In the genomic region with DNA sequence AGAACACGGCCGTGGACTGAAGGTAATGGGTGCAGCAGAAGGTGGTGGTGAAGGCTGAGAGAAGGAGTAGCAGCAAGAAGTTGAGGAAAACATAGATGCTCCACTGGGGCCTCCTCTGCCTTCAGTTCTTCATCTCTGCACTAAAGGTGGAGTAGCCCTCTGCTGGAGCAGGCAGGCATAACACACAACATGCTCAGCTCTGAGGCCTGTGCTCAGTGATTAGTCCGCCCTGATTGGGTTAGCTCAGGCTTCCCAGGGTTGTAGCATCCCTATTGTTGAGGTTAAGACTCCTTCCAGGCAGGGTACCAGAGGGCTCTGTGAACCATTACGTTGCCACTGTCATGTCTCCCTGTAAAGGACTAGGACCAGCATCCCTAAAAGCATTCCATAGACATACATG, we compare ENCODE assay signal across 8 mouse cellular contexts. TPM values are rescaled to one million over a fixed set of nuclear protein-coding genes. Genes with fewer than 3 reads are reported as not detected.
DNase-seq lines count a peak whose midpoint lies in the region; ATAC-seq and TF ChIP-seq lines count a peak whose summit lies in the region.

No protein-coding gene starts in this region.

- no peak for TF ChIP-seq POLR2A in limb, embryonic 14.5 days (IDR thresholded peaks at IDR 0.05; ENCODE audit: borderline replicate concordance, extremely low read depth, insufficient read depth, insufficient read length)

- no peaks in the 10 kb centered on the region for H3K4me1 ChIP-seq in embryonic facial prominence, embryonic 11.5 days (ENCODE audit: control insufficient read depth, insufficient read depth, low read length)
- H3K4me1 ChIP-seq in intestine, embryonic 15.5 days (replicated peaks), result peaks cover 4% of the 10 kb centered on the region; the same call in 1 of the 2 replicates
- peaks cover 9% of the 10 kb centered on the region; the same call in 1 of the 2 replicates for H3K4me1 ChIP-seq in limb, embryonic 14.5 days (ENCODE audit: control insufficient read depth, insufficient read depth, low read length)

- H3K9me3 ChIP-seq in embryonic facial prominence, embryonic 11.5 days (replicated peaks; ENCODE audit: control insufficient read depth, low read length), result no peaks in the 10 kb centered on the region
- H3K9me3 ChIP-seq in intestine, embryonic 15.5 days, result no peaks in the 10 kb centered on the region
- H3K9me3 ChIP-seq in limb, embryonic 14.5 days (ENCODE audit: control insufficient read depth, low read length), result no peaks in the 10 kb centered on the region

- H3K9ac ChIP-seq in embryonic facial prominence, embryonic 11.5 days (replicated peaks; ENCODE audit: low read length), result no peak overlapping the region
- H3K9ac ChIP-seq in intestine, embryonic 15.5 days, result no peak overlapping the region
- no peak overlapping the region for H3K9ac ChIP-seq in limb, embryonic 14.5 days (ENCODE audit: low read depth, low read length, severe bottlenecking)

- no peak overlapping the region for H3K4me2 ChIP-seq in embryonic facial prominence, embryonic 11.5 days (ENCODE audit: low read depth, low read length)
- no peak overlapping the region for H3K4me2 ChIP-seq in intestine, embryonic 15.5 days (replicated peaks)
- H3K4me2 ChIP-seq in limb, embryonic 14.5 days (replicated peaks; ENCODE audit: low read depth, low read length, severe bottlenecking), result no peak overlapping the region

- 50% methylated on average over 4 of the region's 4 CpGs for WGBS in embryonic facial prominence, embryonic 11.5 days
- WGBS in intestine, embryonic 15.5 days, result 43% methylated on average over 4 of the region's 4 CpGs
- WGBS in limb, embryonic 14.5 days, result 48% methylated on average over 4 of the region's 4 CpGs

- H3K27me3 ChIP-seq in embryonic facial prominence, embryonic 11.5 days (ENCODE audit: control insufficient read depth, insufficient read depth, low read length), result no peaks in the 10 kb centered on the region
- H3K27me3 ChIP-seq in intestine, embryonic 15.5 days (replicated peaks), result no peaks in the 10 kb centered on the region
- no peaks in the 10 kb centered on the region for H3K27me3 ChIP-seq in limb, embryonic 14.5 days (ENCODE audit: control insufficient read depth, insufficient read depth, low read length)

- DNase-seq in heart, postnatal 10 days, result peak; percentile 66 to 75
- no peak for DNase-seq in heart, postnatal 25 days (ENCODE audit: low spot score)
- peak; percentile 29 for DNase-seq in MN1 (ENCODE audit: low spot score)
- peak; percentile 71 for DNase-seq in embryonic facial prominence, embryonic 11.5 days (ENCODE audit: low spot score)
- DNase-seq in limb, embryonic 14.5 days (ENCODE audit: low spot score), result peak; percentile 35
- DNase-seq in naive thymus-derived CD4-positive, alpha-beta T cell, adult 2 months (ENCODE audit: low read depth), result peak; percentile 72
- peak; percentile 56 for DNase-seq in thymus, postnatal 0 days (ENCODE audit: low spot score)

- peak; percentile 45; the same call in 1 of the 2 replicates for ATAC-seq in embryonic facial prominence, embryonic 11.5 days (replicated peaks; ENCODE audit: insufficient number of reproducible peaks, low FRiP score, low TSS enrichment, low read depth)
- peak; percentile 60; the same call in 1 of the 2 replicates for ATAC-seq in intestine, embryonic 15.5 days
- ATAC-seq in limb, embryonic 14.5 days (ENCODE audit: low FRiP score, low read depth), result no peak

- no peak overlapping the region for H3K27ac ChIP-seq in embryonic facial prominence, embryonic 11.5 days (replicated peaks; ENCODE audit: low read depth, low read length)
- no peak overlapping the region for H3K27ac ChIP-seq in intestine, embryonic 15.5 days
- H3K27ac ChIP-seq in limb, embryonic 14.5 days (replicated peaks; ENCODE audit: low read depth, low read length), result no peak overlapping the region

- no peak overlapping the region for H3K4me3 ChIP-seq in embryonic facial prominence, embryonic 11.5 days (ENCODE audit: low read depth, low read length)
- H3K4me3 ChIP-seq in intestine, embryonic 15.5 days (replicated peaks), result no peak overlapping the region
- H3K4me3 ChIP-seq in limb, embryonic 14.5 days (replicated peaks; ENCODE audit: low read length), result no peak overlapping the region

- intact Hi-C loops in heart, postnatal 10 days (cut with DNase I), result loop anchor here (2.0 kb wide), 1 partner anchor 30 kb away; a partner anchor contains a TSS
- intact Hi-C loops in heart, postnatal 25 days (cut with DNase I), result no loop called here

- no peaks in the 10 kb centered on the region for H3K36me3 ChIP-seq in embryonic facial prominence, embryonic 11.5 days (replicated peaks; ENCODE audit: control insufficient read depth, insufficient read depth, low read depth, low read length)
- peaks cover 3% of the 10 kb centered on the region; the same call in 1 of the 2 replicates for H3K36me3 ChIP-seq in intestine, embryonic 15.5 days
- peaks cover 11% of the 10 kb centered on the region for H3K36me3 ChIP-seq in limb, embryonic 14.5 days (ENCODE audit: control insufficient read depth, insufficient read depth, low read length)

RNA-seq across cellular contexts. Expression of a gene that starts 7.6 kb away (rescaled TPM):
- 10 to 100 TPM; 71.4 to 82.7 TPM for total RNA-seq in heart, postnatal 10 days (2021)
- 10 to 100 TPM; 78.3 to 84.4 TPM for total RNA-seq in heart, postnatal 25 days (2021)
- polyA plus RNA-seq in embryonic facial prominence, embryonic 11.5 days (2014; fragmentation: Nextera tagmentation; extraction: Ambion mirVana), result 112 and 115 TPM in 2 replicates
- 118 and 126 TPM in 2 replicates for polyA plus RNA-seq in intestine, embryonic 15.5 days (2015; fragmentation: Nextera tagmentation; extraction: Ambion mirVana)
- 64.7 and 79.8 TPM in 2 replicates for polyA plus RNA-seq in limb, embryonic 14.5 days (2012; rRNA removed)
- polyA plus RNA-seq in limb, embryonic 14.5 days (2014; fragmentation: Nextera tagmentation; extraction: Ambion mirVana), result 101 and 102 TPM in 2 replicates
- 156 and 166 TPM in 2 replicates for polyA plus RNA-seq in thymus, postnatal 0 days (2015; fragmentation: Nextera tagmentation; extraction: Ambion mirVana)

RNA-seq across cellular contexts. Expression of a gene that starts 7.7 kb away (rescaled TPM):
- total RNA-seq in heart, postnatal 10 days (2021), result 100 to 1,000 TPM in 1 of 2 experiments, 10 to 100 TPM in 1; 89.1 to 105 TPM
- total RNA-seq in heart, postnatal 25 days (2021), result 10 to 100 TPM; 45.9 to 50.0 TPM
- 218 and 228 TPM in 2 replicates for polyA plus RNA-seq in embryonic facial prominence, embryonic 11.5 days (2014; fragmentation: Nextera tagmentation; extraction: Ambion mirVana)
- polyA plus RNA-seq in intestine, embryonic 15.5 days (2015; fragmentation: Nextera tagmentation; extraction: Ambion mirVana), result 208 and 212 TPM in 2 replicates
- polyA plus RNA-seq in limb, embryonic 14.5 days (2012; rRNA removed), result 106 and 135 TPM in 2 replicates
- 224 and 235 TPM in 2 replicates for polyA plus RNA-seq in limb, embryonic 14.5 days (2014; fragmentation: Nextera tagmentation; extraction: Ambion mirVana)
- 116 and 119 TPM in 2 replicates for polyA plus RNA-seq in thymus, postnatal 0 days (2015; fragmentation: Nextera tagmentation; extraction: Ambion mirVana)

RNA-seq across cellular contexts. Expression of a gene that starts 9.0 kb away (rescaled TPM):
- total RNA-seq in heart, postnatal 10 days (2021), result 1 to 10 TPM; 7.4 to 8.1 TPM
- total RNA-seq in heart, postnatal 25 days (2021), result 10 to 100 TPM; 13.0 to 13.3 TPM
- polyA plus RNA-seq in embryonic facial prominence, embryonic 11.5 days (2014; fragmentation: Nextera tagmentation; extraction: Ambion mirVana), result 0.14 TPM in 1 of 2 replicates, not detected in the other
- polyA plus RNA-seq in intestine, embryonic 15.5 days (2015; fragmentation: Nextera tagmentation; extraction: Ambion mirVana), result 0.09 TPM in 1 of 2 replicates, not detected in the other
- polyA plus RNA-seq in limb, embryonic 14.5 days (2012; rRNA removed), result 1.5 and 1.7 TPM in 2 replicates
- polyA plus RNA-seq in limb, embryonic 14.5 days (2014; fragmentation: Nextera tagmentation; extraction: Ambion mirVana), result 1.0 and 1.3 TPM in 2 replicates
- 0.33 and 0.51 TPM in 2 replicates for polyA plus RNA-seq in thymus, postnatal 0 days (2015; fragmentation: Nextera tagmentation; extraction: Ambion mirVana)

RNA-seq across cellular contexts. Expression of a gene that starts 29.6 kb away (rescaled TPM):
- 10 to 100 TPM; 11.7 to 13.9 TPM for total RNA-seq in heart, postnatal 10 days (2021)
- total RNA-seq in heart, postnatal 25 days (2021), result 10 to 100 TPM; 12.1 to 14.3 TPM
- 22.4 and 22.8 TPM in 2 replicates for polyA plus RNA-seq in embryonic facial prominence, embryonic 11.5 days (2014; fragmentation: Nextera tagmentation; extraction: Ambion mirVana)
- polyA plus RNA-seq in intestine, embryonic 15.5 days (2015; fragmentation: Nextera tagmentation; extraction: Ambion mirVana), result 23.8 and 25.1 TPM in 2 replicates
- 25.9 and 32.0 TPM in 2 replicates for polyA plus RNA-seq in limb, embryonic 14.5 days (2012; rRNA removed)
- polyA plus RNA-seq in limb, embryonic 14.5 days (2014; fragmentation: Nextera tagmentation; extraction: Ambion mirVana), result 24.6 and 27.4 TPM in 2 replicates
- 13.2 and 13.9 TPM in 2 replicates for polyA plus RNA-seq in thymus, postnatal 0 days (2015; fragmentation: Nextera tagmentation; extraction: Ambion mirVana)

RNA-seq across cellular contexts. Expression of a gene that starts 30.0 kb away (rescaled TPM):
- total RNA-seq in heart, postnatal 10 days (2021), result 1 to 10 TPM; 1.5 to 2.0 TPM
- total RNA-seq in heart, postnatal 25 days (2021), result 1 to 10 TPM; 1.4 TPM
- polyA plus RNA-seq in embryonic facial prominence, embryonic 11.5 days (2014; fragmentation: Nextera tagmentation; extraction: Ambion mirVana), result 0.93 and 1.0 TPM in 2 replicates
- 6.2 and 8.1 TPM in 2 replicates for polyA plus RNA-seq in intestine, embryonic 15.5 days (2015; fragmentation: Nextera tagmentation; extraction: Ambion mirVana)
- polyA plus RNA-seq in limb, embryonic 14.5 days (2012; rRNA removed), result 3.0 and 3.1 TPM in 2 replicates
- polyA plus RNA-seq in limb, embryonic 14.5 days (2014; fragmentation: Nextera tagmentation; extraction: Ambion mirVana), result 1.8 and 2.8 TPM in 2 replicates
- polyA plus RNA-seq in thymus, postnatal 0 days (2015; fragmentation: Nextera tagmentation; extraction: Ambion mirVana), result 2.2 and 2.8 TPM in 2 replicates
